In the genomic region with DNA sequence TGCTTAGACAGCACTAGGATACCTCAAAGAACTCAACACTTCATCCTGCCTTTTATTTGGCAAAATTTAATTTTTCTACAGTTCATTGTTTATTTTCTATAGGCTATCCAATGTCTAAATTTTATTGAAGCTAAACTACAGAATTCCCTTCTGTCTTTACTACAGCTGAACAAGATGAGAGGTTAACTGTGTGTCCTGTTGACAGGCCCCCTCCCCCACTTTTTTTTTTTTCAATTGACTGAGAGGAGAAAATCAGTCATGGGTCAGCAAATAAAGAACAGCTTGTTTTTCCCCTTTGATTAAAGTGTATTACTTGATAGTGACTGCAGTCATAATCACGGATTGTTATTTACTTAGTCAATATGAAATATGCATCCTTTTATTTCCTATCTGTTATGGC, we compare ENCODE assay signal across 11 mouse cellular contexts.
"Had no signal": no experiment of that assay in that cellular context is flagged by ENCODE, and none has a peak within 500 bp of the region (broad histone marks: within the 10 kb centered on the region; RNA-seq: fewer than 3 reads in every experiment).

No protein-coding gene starts in this region.

- H3K4me3 ChIP-seq: left cerebral cortex, adult 2 months; liver, embryonic 13.5 days had no signal

- H3K9ac ChIP-seq: liver, embryonic 13.5 days had no signal

- H3K4me2 ChIP-seq: liver, embryonic 13.5 days had no signal

- DNase-seq: kidney, adult 2 months; kidney, postnatal 25 days; layer of hippocampus, postnatal 36 days; liver, embryonic 13.5 days; lung, adult 2 months; lung, postnatal 14 days; lung, postnatal 4 days; thymus, adult 18-20 months; thymus, postnatal 36 days had no signal

- H3K9me3 ChIP-seq: liver, embryonic 13.5 days had no signal

- H3K27me3 ChIP-seq: liver, embryonic 13.5 days had no signal

- H3K27ac ChIP-seq: kidney, postnatal 0 days; left cerebral cortex, adult 2 months; liver, embryonic 13.5 days had no signal
